Mouse (Mus musculus) ES-E14 (cell line): ENCODE data around the gene U2af1.

ENCODE experiments used
- CHD2 ChIP-seq: IDR thresholded peaks from 2 replicates; pipeline ENCODE4 v1.6.1; 2014; ENCODE audit warnings: mild to moderate bottlenecking, low read depth, low read length, inconsistent platforms
- ZNF384 ChIP-seq: IDR thresholded peaks from 2 replicates; pipeline ENCODE4 v1.6.1; 2012; ENCODE audit warnings: low read depth, low read length, inconsistent platforms

- no peak for TF ChIP-seq ZNF384
- TF ChIP-seq CHD2 = no peak
Measured at GRCm38 (mm10) chr17:31674426-31674825, 15.7 kb upstream of the U2af1 start.
